Mouse (Mus musculus) heart, embryonic 14.5 days (tissue): ENCODE measurements at regions not wholly inside any gene's neighbourhood (a gene's known extent, or its start where the extent isn't known, plus 50 kb on each side); places are given as distances from the start of the nearest gene placed in this dataset.
A peak's percentile ranks its signal among the peaks of the same experiment; 100 is the strongest.

Experiments
- ATAC-seq: fragments of 200-750 bp; cut with Nextera tagmentation; 2 replicates; pipeline ENCODE4 v1.8.0; 2017; ENCODE audit warnings: low read depth, moderate TSS enrichment; ENCODE audit not compliant: insufficient number of reproducible peaks, insufficient read depth, low FRiP score
- H3K27ac ChIP-seq, 2 experiments: fragments of 200-500 bp in 1 of 2; fragments of 300-500 bp in 1 of 2; sonication (generic) in 1 of 2; replicated peaks in 1 of 2; 2 replicates each; pipeline ENCODE4 v1.5.1; 2012 to 2014; ENCODE audit warnings: low read depth in 2 of 2, low read length in 2 of 2, control low read depth in 1 of 2, mild to moderate bottlenecking in 1 of 2, mixed read lengths in 1 of 2; ENCODE audit not compliant: control insufficient read depth in 1 of 2, insufficient read depth in 1 of 2
- H3K27me3 ChIP-seq: fragments of 300-500 bp; sonication (generic); 2 replicates; pipeline ENCODE4 v1.6.1; 2014; ENCODE audit warnings: mild to moderate bottlenecking, low read length, control low read depth; ENCODE audit not compliant: control insufficient read depth, insufficient read depth
- H3K36me3 ChIP-seq: fragments of 300-500 bp; sonication (generic); 2 replicates; pipeline ENCODE4 v1.6.1; 2014; ENCODE audit warnings: mild to moderate bottlenecking, control low read depth, low read length, mixed read lengths; ENCODE audit not compliant: control insufficient read depth, insufficient read depth
- H3K4me1 ChIP-seq, 2 experiments: fragments of 200-500 bp in 1 of 2; fragments of 300-500 bp in 1 of 2; sonication (generic) in 1 of 2; 2 replicates each; pipeline ENCODE4 v1.6.1; 2012 to 2014; ENCODE audit warnings: low read length in 2 of 2, control low read depth in 1 of 2, mixed read lengths in 1 of 2; ENCODE audit not compliant: control insufficient read depth in 2 of 2, insufficient read depth in 2 of 2
- H3K4me2 ChIP-seq: fragments of 300-500 bp; sonication (generic); 2 replicates; pipeline ENCODE4 v1.6.1; 2014; ENCODE audit warnings: mild to moderate bottlenecking, low read length
- H3K4me3 ChIP-seq, 2 experiments: fragments of 200-500 bp in 1 of 2; fragments of 300-500 bp in 1 of 2; sonication (generic) in 1 of 2; 2 replicates each; pipeline ENCODE4 v1.5.1; 2012 to 2014; ENCODE audit warnings: low read length in 2 of 2, mild to moderate bottlenecking in 2 of 2, control low read depth in 1 of 2, low read depth in 1 of 2, moderate library complexity in 1 of 2; ENCODE audit not compliant: control insufficient read depth in 1 of 2, insufficient read depth in 1 of 2
- H3K9ac ChIP-seq: fragments of 300-500 bp; sonication (generic); 2 replicates; pipeline ENCODE4 v1.6.1; 2014; ENCODE audit warnings: mild to moderate bottlenecking, low read length
- H3K9me3 ChIP-seq: fragments of 300-500 bp; sonication (generic); 2 replicates; pipeline ENCODE4 v1.6.1; 2016; ENCODE audit warnings: low read length, control low read depth; ENCODE audit not compliant: control insufficient read depth
- WGBS: fragments of 180-500 bp; shearing (Covaris S2); extraction: QIAGEN DNeasy Blood & Tissue Kit; methylation state at CpG from one replicate; pipeline ENCODE4 v1.1.7; 2014; 5-methylcytosine and 5-hydroxymethylcytosine counted together

DNA sequence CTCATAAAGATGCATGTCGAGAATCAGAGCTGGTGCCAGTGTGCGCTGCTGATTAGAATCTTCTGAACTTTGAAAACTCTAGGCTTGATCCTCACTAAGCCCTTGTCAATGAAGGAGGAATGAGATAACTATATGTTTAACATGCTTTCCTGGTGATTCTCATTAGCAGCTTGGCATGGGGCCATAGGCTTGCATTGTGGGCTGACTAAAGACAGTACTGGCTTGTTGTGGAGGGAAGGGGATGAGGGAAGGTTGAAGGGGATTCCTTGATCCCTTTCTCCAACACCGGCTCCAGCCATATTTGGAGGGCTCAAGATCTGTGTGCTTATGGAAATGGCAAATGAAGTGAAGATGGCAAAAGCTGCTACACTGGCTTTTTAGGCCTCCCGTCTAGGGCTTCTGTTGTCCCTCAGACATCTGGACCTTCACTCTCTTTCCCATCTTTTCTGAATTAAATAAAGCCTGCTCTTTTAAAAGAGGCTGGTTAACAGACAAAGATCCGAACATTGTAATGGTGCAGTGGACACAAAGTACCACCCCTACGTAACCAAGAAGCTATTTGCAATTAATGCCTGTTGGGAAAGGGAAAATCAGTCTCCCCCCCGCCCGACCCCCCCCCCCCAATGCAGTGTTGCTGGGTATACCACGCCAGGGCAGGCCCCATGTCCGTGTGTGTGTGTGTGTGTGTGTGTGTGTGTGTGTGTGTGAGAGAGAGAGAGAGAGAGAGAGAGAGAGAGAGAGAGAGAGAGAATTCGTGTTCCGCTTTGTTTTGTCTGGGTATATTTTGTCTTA, 129.9 kb upstream of the Tex13c2 start:
- no peaks in the 10 kb centered on the region for H3K4me1 ChIP-seq
- H3K9ac ChIP-seq = no peak overlapping the region
- H3K36me3 ChIP-seq = no peaks in the 10 kb centered on the region
- H3K4me3 ChIP-seq = peak overlapping the region in 1 of 2 experiments; percentile 33; a peak in 1 of 4 replicates
- no peak overlapping the region for H3K27ac ChIP-seq
- no peaks in the 10 kb centered on the region for H3K27me3 ChIP-seq
- peak overlapping the region; percentile 62 for H3K4me2 ChIP-seq
- no peak for ATAC-seq
- no peaks in the 10 kb centered on the region for H3K9me3 ChIP-seq
- WGBS = 41% methylated on average over 11 of the region's 12 CpGs

DNA sequence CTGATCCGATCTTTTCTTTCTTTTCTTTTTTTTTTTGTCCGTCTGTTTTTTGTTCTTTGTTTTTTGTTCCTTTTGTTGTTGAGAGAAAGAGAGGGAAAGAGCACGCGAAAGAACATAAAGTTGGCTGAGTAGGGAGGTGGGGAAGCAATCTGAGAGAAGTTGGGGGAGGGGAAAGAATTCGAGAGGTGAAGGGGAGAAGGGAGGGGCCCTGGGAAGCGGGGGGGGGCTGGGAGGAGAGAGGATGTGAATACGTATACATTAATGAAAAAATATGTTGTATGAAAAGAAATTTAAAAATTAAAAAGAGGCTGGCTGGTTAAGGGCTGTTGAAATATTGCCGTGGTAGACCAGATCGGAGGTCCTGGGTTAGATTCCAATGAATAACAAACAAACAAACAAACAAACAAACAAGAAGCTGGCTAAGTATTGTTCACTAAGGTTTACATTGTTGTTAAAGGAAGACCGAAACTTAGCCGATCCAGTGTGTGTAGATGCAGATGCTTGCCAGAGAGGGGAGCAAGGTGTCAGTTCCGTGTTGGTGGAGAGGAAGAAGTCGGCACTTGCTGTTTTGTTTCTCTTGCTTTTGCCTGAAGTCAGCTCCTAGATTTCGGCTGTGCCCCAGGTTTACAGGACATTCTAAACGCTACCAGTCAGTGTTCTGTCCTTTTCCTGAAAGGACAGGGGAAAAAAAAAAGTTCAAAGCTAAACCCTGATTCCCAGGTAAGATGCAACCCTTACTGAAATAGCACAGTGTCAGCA, 129.1 kb upstream of the Tex13c2 start:
- no peaks in the 10 kb centered on the region for H3K27me3 ChIP-seq
- 25% methylated on average over 15 of the region's 15 CpGs for whole genome bisulfite sequencing
- peak overlapping the region; percentile 62 for H3K4me2 ChIP-seq
- peak overlapping the region; percentile 50 to 54; a peak in 3 of 4 replicates for H3K27ac ChIP-seq
- no peaks in the 10 kb centered on the region for H3K9me3 ChIP-seq
- peak overlapping the region; percentile 22 to 33; a peak in 3 of 4 replicates for H3K4me3 ChIP-seq
- no peaks in the 10 kb centered on the region for H3K4me1 ChIP-seq
- H3K36me3 ChIP-seq = no peaks in the 10 kb centered on the region
- peak overlapping the region; percentile 49 for H3K9ac ChIP-seq
- no peak for ATAC-seq

DNA sequence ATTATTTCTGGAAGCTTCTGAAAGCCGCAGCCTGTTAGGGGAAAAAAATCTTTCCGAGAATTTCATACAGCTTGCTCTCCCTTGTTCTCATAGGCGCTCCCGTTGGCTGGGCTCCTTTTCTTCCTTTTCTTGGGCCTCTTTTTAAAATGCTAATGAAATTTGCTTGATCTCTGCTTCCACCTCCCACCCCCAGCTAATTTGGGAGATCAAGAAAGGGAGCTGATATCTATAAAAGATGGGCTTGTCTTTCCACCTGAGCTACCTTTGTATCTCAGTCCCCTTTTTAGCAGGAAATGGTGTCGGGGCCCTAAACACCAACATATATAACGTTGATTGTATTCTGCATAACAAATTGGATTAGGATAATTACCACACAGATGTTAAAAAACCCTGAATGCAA, 128.5 kb upstream of the Tex13c2 start:
- H3K4me3 ChIP-seq = peak overlapping the region in 1 of 2 experiments; percentile 33; a peak in 3 of 4 replicates
- no peaks in the 10 kb centered on the region for H3K4me1 ChIP-seq
- H3K9ac ChIP-seq = peak overlapping the region; percentile 49
- peak overlapping the region; percentile 62 for H3K4me2 ChIP-seq
- no peaks in the 10 kb centered on the region for H3K9me3 ChIP-seq
- 36% methylated on average over 6 of the region's 6 CpGs for WGBS
- peak overlapping the region; percentile 50 to 54; a peak in 3 of 4 replicates for H3K27ac ChIP-seq
- no peaks in the 10 kb centered on the region for H3K27me3 ChIP-seq
- no peak for ATAC-seq
- H3K36me3 ChIP-seq = no peaks in the 10 kb centered on the region

- WGBS = 42% methylated on average over 15 of the region's 15 CpGs
- no peaks in the 10 kb centered on the region for H3K36me3 ChIP-seq
- no peak overlapping the region for H3K27ac ChIP-seq
- H3K27me3 ChIP-seq = no peaks in the 10 kb centered on the region
- no peaks in the 10 kb centered on the region for H3K4me1 ChIP-seq
- no peak for ATAC-seq
- H3K9me3 ChIP-seq = no peaks in the 10 kb centered on the region
- H3K4me2 ChIP-seq = peak overlapping the region; percentile 13; the same call in 1 of the 2 replicates
- H3K4me3 ChIP-seq = no peak overlapping the region
- no peak overlapping the region for H3K9ac ChIP-seq
Measured at GRCm38 (mm10) chrX:42361400-42362028, 128.0 kb upstream of the Tex13c2 start.

DNA sequence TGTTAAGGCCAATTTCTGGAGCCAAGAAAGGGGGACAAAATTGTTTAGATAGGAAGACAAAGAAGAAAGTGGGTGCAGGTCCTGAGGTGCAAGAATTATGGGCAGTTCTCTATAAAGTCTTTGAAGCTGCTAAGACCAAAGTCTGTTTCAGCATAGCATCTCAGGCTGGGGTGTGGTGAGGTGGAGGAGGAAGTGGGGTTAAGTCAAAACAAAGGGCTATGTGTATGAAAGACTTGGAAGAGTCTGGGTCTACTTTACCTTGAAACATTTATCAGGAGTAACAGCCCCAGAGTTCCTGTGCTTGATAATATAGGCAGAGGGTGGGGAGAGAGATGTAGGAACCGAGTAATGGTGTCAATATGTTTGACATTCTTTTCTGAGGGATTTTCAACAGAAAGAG, 125.4 kb upstream of the Tex13c2 start:
- H3K4me2 ChIP-seq = no peak overlapping the region
- no peaks in the 10 kb centered on the region for H3K4me1 ChIP-seq
- H3K4me3 ChIP-seq = no peak overlapping the region
- H3K27me3 ChIP-seq = no peaks in the 10 kb centered on the region
- ATAC-seq = no peak
- H3K9me3 ChIP-seq = no peaks in the 10 kb centered on the region
- 65% methylated on average over 1 of the region's 1 CpGs for WGBS
- no peak overlapping the region for H3K9ac ChIP-seq
- H3K36me3 ChIP-seq = no peaks in the 10 kb centered on the region
- H3K27ac ChIP-seq = no peak overlapping the region

DNA sequence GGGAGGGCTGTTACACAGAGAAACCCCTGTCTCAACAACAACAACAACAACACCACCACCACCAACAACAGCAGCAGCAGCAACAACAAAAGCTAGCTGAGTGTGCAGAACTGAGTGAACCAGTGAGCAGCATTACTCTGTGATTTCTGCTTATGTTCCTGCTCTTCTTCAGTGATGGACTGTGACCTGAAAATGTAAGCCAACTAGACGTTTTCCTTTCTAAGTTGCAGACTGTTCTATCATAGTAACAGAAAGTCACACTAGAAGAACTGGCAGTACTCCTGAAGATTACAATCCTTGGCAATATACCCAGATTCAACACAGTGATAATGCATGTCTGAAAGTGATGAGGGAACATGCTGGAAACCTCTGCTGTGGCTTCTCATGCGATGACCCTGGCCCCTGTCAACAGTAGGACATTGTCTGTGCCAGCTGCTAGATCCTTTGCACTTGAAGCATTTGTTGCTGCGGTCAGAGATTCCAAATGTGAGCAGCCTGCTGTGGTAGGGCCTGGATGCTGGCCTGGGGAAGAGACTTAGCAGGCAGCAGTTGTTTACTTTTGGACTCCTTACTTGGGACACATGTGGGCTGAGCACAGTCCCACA, 115.6 kb upstream of the Tex13c2 start:
- WGBS = 67% methylated on average over 3 of the region's 3 CpGs
- H3K27ac ChIP-seq = no peak overlapping the region
- H3K9ac ChIP-seq = no peak overlapping the region
- ATAC-seq = no peak
- H3K4me2 ChIP-seq = no peak overlapping the region
- H3K4me3 ChIP-seq = no peak overlapping the region
- no peaks in the 10 kb centered on the region for H3K4me1 ChIP-seq
- H3K9me3 ChIP-seq = no peaks in the 10 kb centered on the region
- H3K27me3 ChIP-seq = no peaks in the 10 kb centered on the region
- H3K36me3 ChIP-seq = no peaks in the 10 kb centered on the region

DNA sequence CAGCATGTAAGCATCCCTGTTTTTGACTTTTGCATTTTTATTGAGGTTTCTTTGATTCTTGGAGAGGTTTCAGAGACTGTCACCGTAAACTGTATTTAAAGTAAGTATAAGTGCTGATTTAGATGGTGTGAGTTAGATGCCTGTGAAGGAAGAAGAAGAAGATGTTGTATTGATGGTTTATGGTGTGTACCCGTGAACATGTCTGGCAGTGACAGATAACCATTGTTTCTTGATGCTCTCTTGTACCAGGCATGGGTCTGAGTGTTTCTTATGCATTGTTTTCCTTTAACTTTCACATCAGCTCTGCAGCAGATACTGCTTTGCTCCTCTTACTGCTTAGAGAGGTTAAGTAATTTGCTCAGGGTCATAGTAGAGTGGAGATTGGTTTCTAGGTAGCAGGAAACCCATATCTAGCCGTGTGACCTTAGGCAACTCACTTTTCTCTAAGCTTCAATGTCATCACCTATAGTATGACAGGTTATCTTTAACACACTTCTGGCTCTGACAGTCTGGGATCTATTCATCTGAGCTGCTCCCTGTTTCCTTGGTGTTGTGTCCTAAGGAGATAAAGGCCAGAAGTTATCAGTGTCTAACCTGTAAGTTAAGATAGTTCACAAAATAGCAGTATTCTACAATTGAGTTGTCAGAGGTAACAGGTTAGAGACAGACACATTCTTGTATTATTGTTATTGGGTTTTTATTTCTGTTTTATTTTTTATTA, 95.5 kb upstream of the Tex13c2 start:
- H3K27ac ChIP-seq = no peak overlapping the region
- no peak overlapping the region for H3K4me2 ChIP-seq
- no peak for ATAC-seq
- no peaks in the 10 kb centered on the region for H3K36me3 ChIP-seq
- no peaks in the 10 kb centered on the region for H3K4me1 ChIP-seq
- H3K9ac ChIP-seq = no peak overlapping the region
- no peak overlapping the region for H3K4me3 ChIP-seq
- no peaks in the 10 kb centered on the region for H3K27me3 ChIP-seq
- 47% methylated on average over 3 of the region's 3 CpGs for WGBS
- H3K9me3 ChIP-seq = no peaks in the 10 kb centered on the region
